Mouse (Mus musculus): ENCODE data around the gene Casc3.

DNA sequence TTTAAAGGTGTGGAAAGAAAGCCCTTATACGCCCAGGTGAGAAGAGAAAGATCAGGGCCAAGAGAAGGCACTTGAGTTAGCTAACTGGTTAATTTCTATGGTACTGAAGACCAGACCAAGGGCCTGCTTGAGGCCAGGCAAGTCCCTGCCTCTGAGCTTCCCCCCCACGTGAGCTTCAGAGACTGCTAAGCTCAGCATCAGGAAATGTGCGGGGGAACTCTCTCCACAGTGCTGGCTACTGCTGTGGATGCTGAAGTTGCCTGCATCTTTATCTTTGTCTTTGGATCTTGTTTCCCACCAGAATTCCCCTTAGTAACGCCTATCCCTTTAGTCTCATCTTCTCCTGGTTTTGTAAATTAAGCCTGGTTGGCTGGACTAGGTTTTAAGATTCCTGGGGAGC is 66.7 kb downstream of the Casc3 start:
- TF ChIP-seq CTCF (IDR thresholded peaks at IDR 0.05; ENCODE audit: borderline replicate concordance, control insufficient read depth, extremely low read depth, insufficient read depth, low read length, poor library complexity) (no peak), POLR2A (IDR thresholded peaks at IDR 0.05; ENCODE audit: control insufficient read depth, extremely low read depth, insufficient read depth, low read length, poor library complexity) (no peak)

Data from thymus, adult 2 months (tissue).